Mouse (Mus musculus) stomach, postnatal 0 days (tissue): ENCODE results near the gene Cdh24.

Experiments
- CTCF ChIP-seq: IDR thresholded peaks from 2 replicates; pipeline ENCODE4 v1.5.1; 2016; ENCODE audit warnings: antibody characterized with exemption, low read depth, mild to moderate bottlenecking, moderate library complexity
- EP300 ChIP-seq: optimal IDR thresholded peaks from 2 replicates; pipeline ENCODE3; 2016; ENCODE audit warnings: antibody characterized with exemption

GRCm38 (mm10) chr14:54686063-54686521 is 44.9 kb upstream of the Cdh24 start, which contains the start of gene 1700123O20Rik:
- TF ChIP-seq CTCF (peak; percentile 64), EP300 (no peak)
